Mouse (Mus musculus): ENCODE measurements around the gene Ndufs3. TPM values are rescaled to one million over a fixed set of nuclear protein-coding genes. Genes with fewer than 3 reads are reported as not detected.

Gene Ndufs3
- polyA plus RNA-seq, 1 experiment: 57.6 TPM

- TF ChIP-seq CTCF (IDR thresholded peaks at IDR 0.05; ENCODE audit: control insufficient read depth, insufficient read depth, low read length) (no peak), POLR2A (IDR thresholded peaks at IDR 0.05; ENCODE audit: borderline replicate concordance, control insufficient read depth, low read depth, low read length) (no peak)
- no peaks in the 10 kb centered on the region for H3K4me1 ChIP-seq (ENCODE audit: control insufficient read depth, insufficient read depth, low read length)
- WGBS: 95% methylated on average over 2 of the region's 2 CpGs
These were observed 43.1 kb downstream of the Ndufs3 start for GRCm38 (mm10) chr2:90861486-90861885.

DNA sequence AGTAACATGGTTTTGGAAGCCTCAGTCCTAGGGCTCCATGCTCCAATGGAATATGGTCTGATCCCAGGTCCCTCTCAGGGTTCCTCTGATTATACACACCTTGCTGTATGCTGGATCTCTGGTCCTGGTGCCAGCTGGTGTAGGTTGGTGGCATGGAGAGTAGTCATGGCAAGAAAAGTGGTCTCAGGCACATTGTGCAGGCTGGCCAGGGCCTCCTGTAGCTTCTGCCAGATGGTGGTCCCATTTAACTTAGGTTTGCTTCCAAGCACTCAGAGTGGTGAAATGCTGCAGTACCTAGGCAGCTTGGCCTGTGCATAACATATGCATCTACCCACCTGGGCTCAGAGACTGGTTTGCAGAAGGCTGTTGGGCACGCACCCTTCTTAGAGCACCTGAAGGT is 54.2 kb downstream of the Ndufs3 start:
- 88% methylated on average over 1 of the region's 1 CpGs for WGBS
- no peak for TF ChIP-seq CTCF (IDR thresholded peaks at IDR 0.05; ENCODE audit: control insufficient read depth, insufficient read depth, low read length)
- TF ChIP-seq POLR2A (IDR thresholded peaks at IDR 0.05; ENCODE audit: borderline replicate concordance, control insufficient read depth, low read depth, low read length): no peak

More at GRCm38 (mm10) chr2:90861486-90861885, 43.1 kb downstream of the Ndufs3 start:
- Histone ChIP-seq H3K4me3 (replicated peaks; ENCODE audit: control insufficient read depth, low read depth, low read length) (no peak overlapping the region), H3K27ac (ENCODE audit: control insufficient read depth, insufficient read depth, low read depth, low read length, poor library complexity) (no peak overlapping the region)

GRCm38 (mm10) chr2:90848331-90848730 is 56.3 kb downstream of the Ndufs3 start:
- no peak for TF ChIP-seq POLR2A (IDR thresholded peaks at IDR 0.05; ENCODE audit: borderline replicate concordance, control insufficient read depth, low read depth, low read length)
- TF ChIP-seq CTCF (IDR thresholded peaks at IDR 0.05; ENCODE audit: control insufficient read depth, insufficient read depth, low read length): no peak
- Histone ChIP-seq H3K27ac (ENCODE audit: control insufficient read depth, insufficient read depth, low read depth, low read length, poor library complexity) (no peak overlapping the region), H3K4me3 (replicated peaks; ENCODE audit: control insufficient read depth, low read depth, low read length) (no peak overlapping the region), H3K4me1 (ENCODE audit: control insufficient read depth, insufficient read depth, low read length) (no peaks in the 10 kb centered on the region)
- 77% methylated on average over 5 of the region's 5 CpGs for WGBS

More for the DNA sequence above, 54.2 kb downstream of the Ndufs3 start:
- H3K4me1 ChIP-seq (ENCODE audit: control insufficient read depth, insufficient read depth, low read length): no peaks in the 10 kb centered on the region
- H3K27ac ChIP-seq (ENCODE audit: control insufficient read depth, insufficient read depth, low read depth, low read length, poor library complexity): no peak overlapping the region
- no peak overlapping the region for H3K4me3 ChIP-seq (replicated peaks; ENCODE audit: control insufficient read depth, low read depth, low read length)

GRCm38 (mm10) chr2:90847681-90848050 is 57.0 kb downstream of the Ndufs3 start:
- Histone ChIP-seq H3K4me3 (replicated peaks; ENCODE audit: control insufficient read depth, low read depth, low read length) (peak overlapping the region; percentile 96), H3K4me1 (ENCODE audit: control insufficient read depth, insufficient read depth, low read length) (no peaks in the 10 kb centered on the region), H3K27ac (ENCODE audit: control insufficient read depth, insufficient read depth, low read depth, low read length, poor library complexity) (peak overlapping the region; percentile 74)
- WGBS: under 1% methylated on average over 13 of the region's 13 CpGs
- TF ChIP-seq CTCF (IDR thresholded peaks at IDR 0.05; ENCODE audit: control insufficient read depth, insufficient read depth, low read length) (no peak), POLR2A (IDR thresholded peaks at IDR 0.05; ENCODE audit: borderline replicate concordance, control insufficient read depth, low read depth, low read length) (no peak)

- TF ChIP-seq POLR2A (IDR thresholded peaks at IDR 0.05; ENCODE audit: borderline replicate concordance, control insufficient read depth, low read depth, low read length) (peak; percentile 85), CTCF (IDR thresholded peaks at IDR 0.05; ENCODE audit: control insufficient read depth, insufficient read depth, low read length) (no peak)
- peak within 1 kb of the TSS; percentile 96 for H3K4me3 ChIP-seq (replicated peaks; ENCODE audit: control insufficient read depth, low read depth, low read length)
- H3K4me1 ChIP-seq (ENCODE audit: control insufficient read depth, insufficient read depth, low read length): no peaks in the 10 kb centered on the region
- peak within 1 kb of the TSS; percentile 74 for H3K27ac ChIP-seq (ENCODE audit: control insufficient read depth, insufficient read depth, low read depth, low read length, poor library complexity)
- under 1% methylated on average over 67 of the region's 67 CpGs for WGBS
These were observed 57.5 kb downstream of the Ndufs3 start, which contains the start of gene Mtch2 for GRCm38 (mm10) chr2:90846955-90847680. Gene Mtch2 (plus strand): TSS chr2:90847155.

DNA sequence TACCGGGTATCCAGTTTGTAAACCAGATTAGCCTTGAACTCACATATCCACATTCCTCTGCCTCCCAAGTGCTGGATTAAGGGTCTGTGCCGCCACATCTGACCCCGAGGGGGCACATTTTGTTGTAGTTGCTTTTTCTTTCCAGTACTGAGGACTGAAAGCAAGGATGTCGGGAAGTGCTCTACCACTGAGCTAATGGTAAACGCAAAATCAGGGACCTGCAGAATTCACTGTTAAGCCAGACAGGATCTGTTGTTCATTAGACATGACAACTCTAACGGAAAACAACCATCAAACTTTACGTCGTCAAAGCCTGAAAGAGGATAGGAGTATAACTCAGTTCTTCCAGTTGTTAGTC is 58.1 kb downstream of the Ndufs3 start:
- H3K4me3 ChIP-seq (replicated peaks; ENCODE audit: control insufficient read depth, low read depth, low read length): peak overlapping the region; percentile 67
- TF ChIP-seq CTCF (IDR thresholded peaks at IDR 0.05; ENCODE audit: control insufficient read depth, insufficient read depth, low read length): no peak
- no peak for TF ChIP-seq POLR2A (IDR thresholded peaks at IDR 0.05; ENCODE audit: borderline replicate concordance, control insufficient read depth, low read depth, low read length)
- WGBS: 5% methylated on average over 8 of the region's 8 CpGs
- H3K4me1 ChIP-seq (ENCODE audit: control insufficient read depth, insufficient read depth, low read length): no peaks in the 10 kb centered on the region
- H3K27ac ChIP-seq (ENCODE audit: control insufficient read depth, insufficient read depth, low read depth, low read length, poor library complexity): no peak overlapping the region

DNA sequence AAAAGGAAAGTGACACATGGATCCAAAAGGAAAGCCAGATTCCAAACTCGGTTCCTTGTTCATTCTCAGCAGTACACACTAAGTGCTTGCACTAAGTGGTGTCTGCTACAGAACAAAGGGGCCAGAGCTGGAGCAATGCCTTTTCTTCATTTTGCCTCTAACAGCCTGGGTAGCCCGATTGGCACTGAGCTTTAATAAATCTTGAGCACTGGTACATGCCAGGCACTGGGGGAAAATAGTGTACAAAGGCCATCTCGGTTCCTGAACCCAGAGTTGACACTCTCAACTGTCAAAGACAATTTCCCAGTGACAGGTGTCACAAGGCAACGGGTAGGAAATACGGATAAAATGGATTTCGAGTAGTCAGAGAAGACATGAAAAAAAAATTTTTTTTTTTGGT is 58.5 kb downstream of the Ndufs3 start:
- no peak overlapping the region for H3K4me3 ChIP-seq (replicated peaks; ENCODE audit: control insufficient read depth, low read depth, low read length)
- TF ChIP-seq POLR2A (IDR thresholded peaks at IDR 0.05; ENCODE audit: borderline replicate concordance, control insufficient read depth, low read depth, low read length): no peak
- no peak for TF ChIP-seq CTCF (IDR thresholded peaks at IDR 0.05; ENCODE audit: control insufficient read depth, insufficient read depth, low read length)
- 73% methylated on average over 6 of the region's 6 CpGs for WGBS
- H3K27ac ChIP-seq (ENCODE audit: control insufficient read depth, insufficient read depth, low read depth, low read length, poor library complexity): no peak overlapping the region
- no peaks in the 10 kb centered on the region for H3K4me1 ChIP-seq (ENCODE audit: control insufficient read depth, insufficient read depth, low read length)

DNA sequence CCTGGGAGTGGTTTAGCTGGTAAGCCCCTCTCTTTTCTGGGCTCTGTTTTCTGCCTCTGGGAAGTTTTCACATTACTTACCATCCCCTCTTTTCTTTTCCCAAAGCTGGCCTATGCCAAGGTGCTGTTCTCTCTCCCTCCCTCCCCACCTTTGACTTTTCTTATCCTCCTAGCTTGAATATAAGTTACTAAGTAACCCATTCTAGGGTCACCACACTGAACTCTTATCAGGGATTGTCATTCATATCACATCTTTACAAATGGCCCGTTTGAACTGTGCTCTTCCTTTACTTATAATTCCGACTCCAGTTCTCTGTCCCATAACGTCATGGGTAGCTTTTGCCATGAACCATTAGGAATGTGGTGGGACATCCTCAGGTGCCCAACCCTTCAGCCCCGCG is 59.4 kb downstream of the Ndufs3 start:
- WGBS: 76% methylated on average over 5 of the region's 5 CpGs
- no peak overlapping the region for H3K27ac ChIP-seq (ENCODE audit: control insufficient read depth, insufficient read depth, low read depth, low read length, poor library complexity)
- TF ChIP-seq POLR2A (IDR thresholded peaks at IDR 0.05; ENCODE audit: borderline replicate concordance, control insufficient read depth, low read depth, low read length) (no peak), CTCF (IDR thresholded peaks at IDR 0.05; ENCODE audit: control insufficient read depth, insufficient read depth, low read length) (no peak)
- no peaks in the 10 kb centered on the region for H3K4me1 ChIP-seq (ENCODE audit: control insufficient read depth, insufficient read depth, low read length)
- no peak overlapping the region for H3K4me3 ChIP-seq (replicated peaks; ENCODE audit: control insufficient read depth, low read depth, low read length)

Other genes starting within 250 kb of the Ndufs3 start
- gene Nup160, start 227.6 kb downstream of the Ndufs3 start, polyA plus RNA-seq (2011; ENCODE audit: insufficient read depth, insufficient read length, low replicate concordance, missing spikeins): 12.9 and 16.0 TPM in 2 replicates
- 55.2 and 86.8 TPM in 2 replicates for gene Fnbp4, start 159.5 kb downstream of the Ndufs3 start, polyA plus RNA-seq (2011; ENCODE audit: insufficient read depth, insufficient read length, low replicate concordance, missing spikeins)
- gene Agbl2, start 122.1 kb downstream of the Ndufs3 start, polyA plus RNA-seq (2011; ENCODE audit: insufficient read depth, insufficient read length, low replicate concordance, missing spikeins): not detected in 2 replicates
- 37.8 and 113 TPM in 2 replicates for gene Mtch2, start 57.7 kb downstream of the Ndufs3 start, polyA plus RNA-seq (2011; ENCODE audit: insufficient read depth, insufficient read length, low replicate concordance, missing spikeins)
- not detected in 2 replicates for gene C1qtnf4, start 19.0 kb downstream of the Ndufs3 start, polyA plus RNA-seq (2011; ENCODE audit: insufficient read depth, insufficient read length, low replicate concordance, missing spikeins)
- gene Kbtbd4, start 87 bp downstream of the Ndufs3 start, polyA plus RNA-seq (2011; ENCODE audit: insufficient read depth, insufficient read length, low replicate concordance, missing spikeins): 3.9 and 8.2 TPM in 2 replicates
- 34.8 and 39.9 TPM in 2 replicates for gene Celf1, start 35.6 kb upstream of the Ndufs3 start, polyA plus RNA-seq (2011; ENCODE audit: insufficient read depth, insufficient read length, low replicate concordance, missing spikeins)
- gene Rapsn, start 130.8 kb upstream of the Ndufs3 start, polyA plus RNA-seq (2011; ENCODE audit: insufficient read depth, insufficient read length, low replicate concordance, missing spikeins): 2.1 and 2.4 TPM in 2 replicates
- 264 and 333 TPM in 2 replicates for gene Psmc3, start 149.2 kb upstream of the Ndufs3 start, polyA plus RNA-seq (2011; ENCODE audit: insufficient read depth, insufficient read length, low replicate concordance, missing spikeins)
- 6.8 and 15.6 TPM in 2 replicates for gene Slc39a13, start 165.6 kb upstream of the Ndufs3 start, polyA plus RNA-seq (2011; ENCODE audit: insufficient read depth, insufficient read length, low replicate concordance, missing spikeins)
- 28.0 and 65.7 TPM in 2 replicates for gene Spi1, start 177.6 kb upstream of the Ndufs3 start, polyA plus RNA-seq (2011; ENCODE audit: insufficient read depth, insufficient read length, low replicate concordance, missing spikeins)
- gene Mybpc3, start 213.3 kb upstream of the Ndufs3 start, polyA plus RNA-seq (2011; ENCODE audit: insufficient read depth, insufficient read length, low replicate concordance, missing spikeins): 0.54 and 1.1 TPM in 2 replicates